21 mouse cellular contexts compared by ENCODE assay signal in the genomic region with DNA sequence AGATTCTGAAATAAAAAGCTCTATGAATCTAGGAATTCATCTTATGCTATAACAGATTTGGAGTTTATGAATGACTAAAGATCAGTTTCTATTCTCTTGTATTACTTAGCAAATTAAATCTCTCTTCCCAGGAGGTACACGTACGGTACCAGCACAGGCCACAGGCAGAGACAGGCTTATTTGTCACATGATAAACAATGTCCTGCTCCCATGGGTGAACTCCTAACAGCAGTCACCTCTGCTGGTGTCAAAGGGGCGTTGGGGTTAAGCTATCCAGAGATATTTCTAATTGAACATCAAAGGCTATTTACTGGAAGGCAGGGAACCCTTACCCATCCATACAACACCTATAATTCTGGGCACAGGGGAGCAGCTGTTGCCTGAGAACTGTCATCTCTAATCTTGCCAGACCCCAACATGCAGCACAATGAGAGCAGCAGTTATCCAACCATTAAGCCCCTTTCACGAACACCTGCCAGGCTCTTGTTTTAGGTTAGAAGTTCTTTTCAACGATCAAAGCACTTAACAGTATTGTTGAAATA.
"Had no signal": no experiment of that assay in that cellular context is flagged by ENCODE, and none has a peak within 500 bp of the region (broad histone marks: within the 10 kb centered on the region; RNA-seq: fewer than 3 reads in every experiment).

No protein-coding gene starts in this region.

- H3K36me3 ChIP-seq: limb, embryonic 10.5 days; limb, embryonic 13.5 days; liver, embryonic 12.5 days; liver, embryonic 15.5 days; lung, embryonic 15.5 days; midbrain, embryonic 15.5 days had no signal

- DNase-seq: kidney, adult 2 months; kidney, postnatal 25 days; layer of hippocampus, adult 9-11 months; liver; lung, adult 18-20 months; lung, postnatal 10 days; lung, postnatal 36 days; right cerebral cortex, postnatal 25 days; thymus, adult 2 months; thymus, postnatal 25 days had no signal

- H3K4me2 ChIP-seq: limb, embryonic 13.5 days; liver, embryonic 12.5 days; liver, embryonic 15.5 days; lung, embryonic 15.5 days; midbrain, embryonic 15.5 days had no signal

- H3K9ac ChIP-seq: limb, embryonic 13.5 days; liver, embryonic 12.5 days; liver, embryonic 15.5 days; lung, embryonic 15.5 days; midbrain, embryonic 15.5 days had no signal

- H3K4me1 ChIP-seq: limb, embryonic 10.5 days; limb, embryonic 13.5 days; liver, embryonic 12.5 days; liver, embryonic 15.5 days; lung, embryonic 15.5 days; megakaryocyte, embryonic 14.5 days; midbrain, embryonic 15.5 days had no signal

- H3K9me3 ChIP-seq: limb, embryonic 10.5 days; limb, embryonic 13.5 days; liver, embryonic 12.5 days; liver, embryonic 15.5 days; lung, embryonic 15.5 days; megakaryocyte, embryonic 14.5 days; midbrain, embryonic 15.5 days had no signal

- H3K27me3 ChIP-seq: limb, embryonic 13.5 days; liver, embryonic 12.5 days; liver, embryonic 15.5 days; lung, embryonic 15.5 days; megakaryocyte, embryonic 14.5 days; midbrain, embryonic 15.5 days had no signal

- H3K27ac ChIP-seq: kidney, postnatal 0 days; layer of hippocampus, adult 2 months; limb, embryonic 10.5 days; limb, embryonic 13.5 days; liver, embryonic 12.5 days; liver, embryonic 15.5 days; lung, embryonic 15.5 days; midbrain, embryonic 15.5 days; stomach, postnatal 0 days had no signal

- ATAC-seq: intestine, postnatal 0 days; liver, embryonic 12.5 days; midbrain, embryonic 15.5 days had no signal

- H3K4me3 ChIP-seq: layer of hippocampus, adult 2 months; limb, embryonic 10.5 days; limb, embryonic 13.5 days; liver, embryonic 12.5 days; liver, embryonic 15.5 days; lung, embryonic 15.5 days; megakaryocyte, embryonic 14.5 days; midbrain, embryonic 15.5 days had no signal
